Mouse (Mus musculus) lung, embryonic 14.5 days (tissue): ENCODE data around the gene Sept10. TPM values are rescaled to one million over a fixed set of nuclear protein-coding genes. Genes with fewer than 3 reads are reported as not detected.

Source experiments
- ATAC-seq: fragments of 200-750 bp; cut with Nextera tagmentation; 2 replicates; pipeline ENCODE4 v1.8.0; 2017; ENCODE audit warnings: mild to moderate bottlenecking, moderate TSS enrichment, moderate library complexity; ENCODE audit not compliant: insufficient read depth
- DNase-seq: peaks from one replicate; pipeline ENCODE4 v3.0.0-alpha.2; 2015
- H3K27ac ChIP-seq: fragments of 300-500 bp; sonication (generic); 2 replicates; pipeline ENCODE4 v1.5.1; 2014; ENCODE audit warnings: low read depth, mild to moderate bottlenecking, moderate library complexity
- H3K27me3 ChIP-seq: fragments of 300-500 bp; sonication (generic); 2 replicates; pipeline ENCODE4 v1.6.1; 2014; ENCODE audit warnings: low read length, control low read depth; ENCODE audit not compliant: insufficient read depth
- H3K36me3 ChIP-seq: fragments of 300-500 bp; sonication (generic); 2 replicates; pipeline ENCODE4 v1.6.1; 2014; ENCODE audit warnings: control low read depth; ENCODE audit not compliant: insufficient read depth
- H3K4me1 ChIP-seq: fragments of 300-500 bp; sonication (generic); 2 replicates; pipeline ENCODE4 v1.6.1; 2014; ENCODE audit warnings: antibody characterized with exemption, control low read depth; ENCODE audit not compliant: insufficient read depth
- H3K4me2 ChIP-seq: fragments of 300-500 bp; sonication (generic); 2 replicates; pipeline ENCODE4 v1.6.1; 2014; ENCODE audit warnings: mild to moderate bottlenecking
- H3K4me3 ChIP-seq: fragments of 300-500 bp; sonication (generic); 2 replicates; pipeline ENCODE4 v1.5.1; 2014; ENCODE audit warnings: low read depth, low read length
- H3K9ac ChIP-seq: fragments of 300-500 bp; sonication (generic); 2 replicates; pipeline ENCODE4 v1.6.1; 2014
- H3K9me3 ChIP-seq: fragments of 300-500 bp; sonication (generic); 2 replicates; pipeline ENCODE4 v1.6.1; 2016; ENCODE audit warnings: low read depth, low read length, control low read depth
- CTCF ChIP-seq: IDR thresholded peaks from 2 replicates; pipeline ENCODE4 v1.5.1; 2016; ENCODE audit warnings: antibody characterized with exemption, low read depth
- WGBS: fragments of 180-500 bp; shearing (Covaris S2); extraction: QIAGEN DNeasy Blood & Tissue Kit; methylation state at CpG from one replicate; pipeline ENCODE4 v1.1.7; 2014; 5-methylcytosine and 5-hydroxymethylcytosine counted together
- polyA plus RNA-seq: library from polyadenylated mRNA; unstranded; fragments of >200 nt; fragmentation: Nextera tagmentation; extraction: Ambion mirVana; gene quantifications from 2 replicates; pipeline ENCODE4 v1.2.1, GENCODE M21; 2014

Gene Sept10
- polyA plus RNA-seq, 1 experiment from 2014 or later, result 68.5 TPM

DNA sequence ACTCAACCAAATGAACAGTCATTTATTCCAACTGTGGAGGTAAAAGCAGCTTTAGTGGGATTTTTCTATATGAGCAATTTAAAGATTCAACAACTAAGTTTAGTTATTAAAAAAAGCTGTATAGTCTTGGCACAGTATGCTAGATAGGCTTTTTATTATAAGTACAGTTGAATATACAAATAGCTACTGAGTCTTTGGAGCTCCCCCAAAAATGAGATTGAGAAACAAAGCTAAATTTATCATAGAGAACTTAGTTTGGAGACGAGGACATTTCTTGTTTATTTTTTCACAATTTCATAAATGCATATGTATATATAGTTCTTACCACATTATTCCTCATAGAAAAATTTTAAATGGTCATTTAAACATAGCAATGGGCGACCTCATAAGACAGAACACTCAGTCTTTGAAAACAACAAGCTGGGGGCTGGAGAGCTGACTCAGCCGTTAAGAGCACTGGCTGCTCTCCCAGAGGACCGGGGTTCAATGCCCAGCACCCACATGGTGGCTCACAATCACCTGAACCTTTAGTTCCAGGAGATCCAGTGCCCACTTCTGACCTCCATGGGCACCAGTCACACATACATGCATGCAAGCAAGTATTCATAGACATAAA, 7.7 kb upstream of the Sept10 start:
- H3K27me3 ChIP-seq, result no peaks in the 10 kb centered on the region
- H3K9ac ChIP-seq, result no peak overlapping the region
- H3K27ac ChIP-seq, result no peak overlapping the region
- DNase-seq (peak; percentile 72), ATAC-seq (peak; percentile 24; the same call in 1 of the 2 replicates)
- H3K36me3 ChIP-seq, result no peaks in the 10 kb centered on the region
- TF ChIP-seq CTCF, result no peak
- H3K4me1 ChIP-seq, result no peaks in the 10 kb centered on the region
- no peak overlapping the region for H3K4me2 ChIP-seq
- WGBS, result 43% methylated on average over 4 of the region's 4 CpGs
- no peaks in the 10 kb centered on the region for H3K9me3 ChIP-seq
- no peak overlapping the region for H3K4me3 ChIP-seq

DNA sequence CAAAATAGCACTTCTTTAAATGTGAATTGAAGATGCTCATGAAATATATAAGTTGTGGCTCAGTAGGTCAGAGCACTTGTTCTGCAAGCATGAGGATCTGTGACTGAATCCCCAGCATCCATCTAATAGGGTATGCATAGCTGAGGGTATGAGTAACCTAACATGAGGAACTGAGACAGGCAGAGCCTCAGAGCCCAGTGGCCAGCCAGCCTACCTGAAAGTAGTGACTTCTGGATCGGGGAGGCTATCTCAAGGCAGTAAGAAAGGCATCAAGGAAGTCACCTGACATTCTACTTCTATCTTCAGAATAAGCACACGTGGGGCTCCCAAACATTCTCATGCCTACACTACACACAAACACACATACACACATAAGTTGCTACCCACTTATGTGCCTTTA, 3.5 kb upstream of the Sept10 start:
- H3K9ac ChIP-seq, result no peak overlapping the region
- 83% methylated on average over 2 of the region's 2 CpGs for WGBS
- no peaks in the 10 kb centered on the region for H3K36me3 ChIP-seq
- no peak for ATAC-seq
- no peak overlapping the region for H3K4me3 ChIP-seq
- no peak for TF ChIP-seq CTCF
- H3K27ac ChIP-seq, result no peak overlapping the region
- no peak for DNase-seq
- no peaks in the 10 kb centered on the region; the same call in 1 of the 2 replicates for H3K27me3 ChIP-seq
- H3K4me1 ChIP-seq, result peaks cover 3% of the 10 kb centered on the region; the same call in 1 of the 2 replicates
- no peaks in the 10 kb centered on the region for H3K9me3 ChIP-seq
- no peak overlapping the region for H3K4me2 ChIP-seq

- no peaks in the 10 kb centered on the region for H3K9me3 ChIP-seq
- peak overlapping the region; percentile 100 for H3K4me2 ChIP-seq
- H3K9ac ChIP-seq, result no peak overlapping the region
- peak overlapping the region; percentile 87; the same call in 1 of the 2 replicates for H3K4me3 ChIP-seq
- TF ChIP-seq CTCF, result no peak
- H3K27me3 ChIP-seq, result no peaks in the 10 kb centered on the region; the same call in 1 of the 2 replicates
- H3K36me3 ChIP-seq, result no peaks in the 10 kb centered on the region
- DNase-seq (no peak), ATAC-seq (no peak)
- no peak overlapping the region for H3K27ac ChIP-seq
- H3K4me1 ChIP-seq, result peaks cover 3% of the 10 kb centered on the region; the same call in 1 of the 2 replicates
- WGBS, result 69% methylated on average over 4 of the region's 4 CpGs
These were observed 2.2 kb upstream of the Sept10 start for GRCm38 (mm10) chr10:59223890-59224289.

DNA sequence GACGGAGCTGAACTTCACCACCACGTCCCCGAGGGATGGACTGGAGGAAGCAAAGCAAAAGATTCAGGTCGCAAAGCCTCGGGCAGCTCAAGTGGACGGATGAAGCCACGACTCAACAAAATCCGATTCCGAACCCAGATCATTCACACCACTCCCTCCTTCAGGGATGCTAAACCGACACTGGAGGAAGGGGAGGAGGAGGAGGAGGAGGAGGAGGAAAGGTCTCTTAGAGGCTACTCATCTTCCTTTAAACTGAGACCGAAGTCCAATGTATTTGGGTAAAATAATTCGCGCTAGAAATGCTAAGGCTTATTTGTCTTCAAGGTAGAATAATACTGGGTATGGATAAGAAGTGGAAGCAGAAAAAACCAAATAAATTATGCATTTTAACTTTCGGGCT, 1.7 kb upstream of the Sept10 start:
- Histone ChIP-seq H3K9me3 (no peaks in the 10 kb centered on the region), H3K4me1 (peaks cover 3% of the 10 kb centered on the region; the same call in 1 of the 2 replicates), H3K27ac (no peak overlapping the region), H3K9ac (peak overlapping the region; percentile 92), H3K4me3 (peak overlapping the region; percentile 87), H3K36me3 (no peaks in the 10 kb centered on the region), H3K27me3 (no peaks in the 10 kb centered on the region; the same call in 1 of the 2 replicates), H3K4me2 (peak overlapping the region; percentile 100)
- no peak for TF ChIP-seq CTCF
- WGBS, result 40% methylated on average over 14 of the region's 14 CpGs
- ATAC-seq (no peak), DNase-seq (no peak)

DNA sequence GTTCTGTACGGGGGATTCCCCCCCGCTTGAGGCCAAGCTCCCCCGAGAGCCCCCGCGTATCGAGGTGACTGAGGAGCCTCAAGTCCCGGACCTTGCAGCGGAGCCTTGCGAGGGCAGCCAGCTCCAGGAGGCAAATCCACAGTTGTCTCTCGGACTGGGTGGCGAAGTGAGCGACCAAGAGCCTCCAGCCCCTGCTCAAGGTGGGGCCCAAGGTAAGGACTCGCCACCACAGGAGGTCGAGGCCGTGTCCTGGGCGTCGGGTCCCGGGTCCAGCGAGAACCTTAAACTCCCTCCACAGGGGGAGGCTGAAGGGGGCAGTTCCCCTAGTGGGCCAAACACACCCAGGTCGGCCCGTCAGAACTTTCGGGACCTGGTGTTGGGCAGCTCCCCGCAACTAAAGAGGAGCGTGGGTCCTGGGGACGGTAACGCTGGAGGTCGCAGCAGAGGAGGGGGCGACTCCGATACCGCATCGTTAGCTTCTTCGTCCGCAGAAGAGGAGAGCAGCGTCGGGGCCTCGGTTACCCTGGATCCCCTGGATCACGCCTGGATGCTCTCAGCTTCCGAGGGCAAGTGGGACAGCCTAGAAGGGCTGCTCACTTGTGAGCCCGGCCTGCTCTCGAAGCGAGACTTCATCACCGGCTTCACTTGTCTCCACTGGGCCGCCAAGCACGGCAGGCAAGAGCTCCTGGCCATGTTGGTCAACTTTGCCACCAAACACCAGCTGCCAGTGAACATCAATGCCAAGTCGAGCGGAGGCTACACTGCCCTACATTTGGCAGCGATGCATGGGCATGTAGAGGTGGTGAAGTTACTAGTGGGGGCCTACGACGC, 839 bp upstream of the Sept10 start:
- H3K4me1 ChIP-seq, result peaks cover 3% of the 10 kb centered on the region; the same call in 1 of the 2 replicates

DNA sequence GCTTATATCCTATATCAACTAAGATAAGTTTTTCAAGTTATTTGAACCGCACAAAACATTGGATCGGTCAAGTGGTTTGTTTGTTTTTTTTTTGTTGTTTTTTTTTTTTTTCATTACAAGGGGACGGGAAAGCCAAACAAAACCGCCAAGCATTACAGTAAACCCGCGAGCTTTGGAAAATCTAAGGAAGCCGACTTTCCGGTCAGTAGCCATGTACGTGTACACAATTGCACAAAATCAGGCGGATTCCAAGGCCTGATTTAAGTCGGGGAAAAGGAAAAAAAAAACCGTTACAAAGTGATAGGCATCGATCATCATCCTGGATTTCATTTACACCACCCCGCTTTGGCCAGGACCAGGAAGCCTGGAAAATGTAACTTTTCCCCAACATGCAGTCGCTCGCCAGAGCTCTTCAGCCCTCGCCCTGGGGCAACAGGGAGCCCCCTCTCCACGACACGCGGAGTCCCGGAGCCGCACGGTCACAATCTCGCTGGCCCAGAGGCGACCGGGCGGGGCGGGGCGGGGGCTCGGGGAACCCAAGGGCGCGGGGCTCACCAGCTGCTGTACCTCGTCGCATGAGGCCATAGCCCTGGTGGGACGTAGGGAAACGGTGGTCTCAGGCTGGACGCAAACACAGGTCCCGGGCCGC, 699 bp downstream of the Sept10 start:
- Histone ChIP-seq H3K27me3 (no peaks in the 10 kb centered on the region; the same call in 1 of the 2 replicates), H3K9ac (peak overlapping the region; percentile 92), H3K4me3 (peak overlapping the region; percentile 87), H3K27ac (peak overlapping the region; percentile 96), H3K36me3 (no peaks in the 10 kb centered on the region), H3K4me2 (peak overlapping the region; percentile 100), H3K4me1 (peaks cover 3% of the 10 kb centered on the region; the same call in 1 of the 2 replicates), H3K9me3 (no peaks in the 10 kb centered on the region)
- ATAC-seq (no peak), DNase-seq (peak; percentile 78)
- no peak for TF ChIP-seq CTCF
- WGBS, result 2% methylated on average over 39 of the region's 39 CpGs

More for the DNA sequence above, 839 bp upstream of the Sept10 start:
- 2% methylated on average over 49 of the region's 49 CpGs for WGBS
- Histone ChIP-seq H3K9me3 (no peaks in the 10 kb centered on the region), H3K4me3 (peak overlapping the region; percentile 87), H3K4me2 (peak overlapping the region; percentile 100), H3K27ac (no peak overlapping the region; the same call in 1 of the 2 replicates), H3K9ac (peak overlapping the region; percentile 92), H3K36me3 (no peaks in the 10 kb centered on the region), H3K27me3 (no peaks in the 10 kb centered on the region; the same call in 1 of the 2 replicates)
- TF ChIP-seq CTCF, result 0 out of 2 replicates have a peak, but pooled peaks have one; percentile 15
- DNase-seq (peak; percentile 44), ATAC-seq (peak; percentile 14)

- H3K27ac ChIP-seq, result no peak overlapping the region
- H3K9me3 ChIP-seq, result no peaks in the 10 kb centered on the region
- no peak overlapping the region for H3K4me3 ChIP-seq
- no peaks in the 10 kb centered on the region for H3K36me3 ChIP-seq
- no peak overlapping the region for H3K9ac ChIP-seq
- H3K4me2 ChIP-seq, result no peak overlapping the region
- DNase-seq, result no peak
- H3K27me3 ChIP-seq, result no peaks in the 10 kb centered on the region
- no peaks in the 10 kb centered on the region for H3K4me1 ChIP-seq
- TF ChIP-seq CTCF, result no peak
- no peak for ATAC-seq
These were observed 21.6 kb downstream of the Sept10 start for GRCm38 (mm10) chr10:59200011-59200410.
